ENCODE assay signal across 8 mouse cellular contexts in genomic region chr14:54653496-54653895, GRCm38 (mm10). TPM values are rescaled to one million over a fixed set of nuclear protein-coding genes. Genes with fewer than 3 reads are reported as not detected.
DNase-seq lines count a peak whose midpoint lies in the region; ATAC-seq lines count a peak whose summit lies in the region.

No protein-coding gene starts in this region.

- peak; percentile 71 for DNase-seq in WW6 (ENCODE audit: low read depth, low spot score)
- peak; percentile 84 to 89 for DNase-seq in cerebellum, postnatal 25 days
- peak; percentile 55 to 64 for DNase-seq in frontal cortex, postnatal 25 days (ENCODE audit: low spot score in 2 of 2)
- peak; percentile 75 for DNase-seq in left cerebral cortex, adult 11 months (ENCODE audit: low spot score)
- DNase-seq in lung, postnatal 36 days = peak; percentile 94
- DNase-seq in retina, embryonic 14.5 days (ENCODE audit: low spot score) = peak; percentile 84
- DNase-seq in thymus, postnatal 36 days = peak; percentile 82 to 87

- H3K36me3 ChIP-seq in hindbrain, embryonic 15.5 days = peaks cover 59% of the 10 kb centered on the region

- peak overlapping the region; percentile 87 for H3K27ac ChIP-seq in hindbrain, embryonic 15.5 days (replicated peaks)

- H3K4me2 ChIP-seq in hindbrain, embryonic 15.5 days = peak overlapping the region; percentile 92

- no peaks in the 10 kb centered on the region for H3K9me3 ChIP-seq in hindbrain, embryonic 15.5 days

- ATAC-seq in hindbrain, embryonic 15.5 days (ENCODE audit: low FRiP score, low read depth) = peak; percentile 86

- H3K27me3 ChIP-seq in hindbrain, embryonic 15.5 days = no peaks in the 10 kb centered on the region

- H3K4me3 ChIP-seq in hindbrain, embryonic 15.5 days = peak overlapping the region; percentile 67

- peak overlapping the region; percentile 84 for H3K9ac ChIP-seq in hindbrain, embryonic 15.5 days

- peaks cover 48% of the 10 kb centered on the region for H3K4me1 ChIP-seq in hindbrain, embryonic 15.5 days (replicated peaks)

- 0% methylated on average over 12 of the region's 12 CpGs for WGBS in hindbrain, embryonic 15.5 days

RNA-seq across cellular contexts. Expression of gene Cdh24, which starts 12.3 kb away (rescaled TPM):
- 12.2 and 12.6 TPM in 2 replicates for polyA plus RNA-seq in hindbrain, embryonic 15.5 days (2015; fragmentation: Nextera tagmentation; extraction: Ambion mirVana)

RNA-seq across cellular contexts. Expression of gene Gm17606, which starts 12.7 kb away (rescaled TPM):
- polyA plus RNA-seq in hindbrain, embryonic 15.5 days (2015; fragmentation: Nextera tagmentation; extraction: Ambion mirVana) = not detected in 2 replicates

RNA-seq across cellular contexts. Expression of gene Psmb11, which starts 32.3 kb away (rescaled TPM):
- not detected in 2 replicates for polyA plus RNA-seq in hindbrain, embryonic 15.5 days (2015; fragmentation: Nextera tagmentation; extraction: Ambion mirVana)

RNA-seq across cellular contexts. Expression of gene 1700123O20Rik, which starts 32.5 kb away (rescaled TPM):
- polyA plus RNA-seq in hindbrain, embryonic 15.5 days (2015; fragmentation: Nextera tagmentation; extraction: Ambion mirVana) = 67.6 and 68.3 TPM in 2 replicates

RNA-seq across cellular contexts. Expression of gene Acin1, which starts 33.2 kb away (rescaled TPM):
- 124 and 137 TPM in 2 replicates for polyA plus RNA-seq in hindbrain, embryonic 15.5 days (2015; fragmentation: Nextera tagmentation; extraction: Ambion mirVana)

Comparison
In these comparisons a context has a peak if more than half of its experiments do, and no peak if none do; other contexts are left out.
1. Peak in every context shown above with its lines: DNase-seq, ATAC-seq, H3K4me3 ChIP-seq and H3K27ac ChIP-seq.